ENCODE assay signal across 17 mouse cellular contexts in the genomic region with DNA sequence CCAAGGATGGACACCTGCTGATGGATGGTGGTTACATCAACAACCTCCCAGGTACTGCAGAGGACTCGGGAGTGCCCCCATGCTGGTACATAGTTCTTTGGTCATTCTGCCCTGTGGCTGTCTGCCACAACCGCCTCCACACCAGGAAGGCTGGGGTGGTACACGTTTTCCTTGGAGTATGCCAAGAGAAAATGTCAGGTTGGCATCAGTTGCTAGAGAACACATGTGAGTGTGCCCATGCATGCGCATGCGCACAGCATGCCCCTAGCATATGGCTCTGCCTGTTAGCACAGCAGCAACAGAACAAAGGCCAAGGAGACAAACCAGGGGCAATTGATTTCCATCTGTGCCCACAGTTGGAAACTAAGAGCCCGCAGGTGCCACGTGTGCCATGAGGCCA. TPM values are rescaled to one million over a fixed set of nuclear protein-coding genes. Genes with fewer than 3 reads are reported as not detected.
DNase-seq lines count a peak whose midpoint lies in the region; ATAC-seq and TF ChIP-seq lines count a peak whose summit lies in the region.
"Had no signal": no experiment of that assay in that cellular context is flagged by ENCODE, and none has a peak within 500 bp of the region (broad histone marks: within the 10 kb centered on the region; RNA-seq: fewer than 3 reads in every experiment).

No protein-coding gene starts in this region.

- no peak overlapping the region for H3K4me3 ChIP-seq in hindbrain, postnatal 0 days (ENCODE audit: low read length)
- no peak overlapping the region for H3K4me3 ChIP-seq in hindbrain, embryonic 10.5 days
- no peak overlapping the region for H3K4me3 ChIP-seq in layer of hippocampus, adult 2 months
- H3K4me3 ChIP-seq: embryonic facial prominence, embryonic 15.5 days; hindbrain, embryonic 15.5 days; kidney, embryonic 15.5 days; midbrain, embryonic 13.5 days; neural tube, embryonic 13.5 days had no signal

- DNase-seq in hindbrain, postnatal 0 days (ENCODE audit: low spot score) = peak; percentile 79
- DNase-seq in hindbrain, embryonic 10.5 days (ENCODE audit: low spot score) = no peak
- peak; percentile 71 for DNase-seq in cerebellum, adult 8-10 months
- DNase-seq in layer of hippocampus, adult 2 months (ENCODE audit: low spot score in 2 of 2) = peak; percentile 51 to 73
- peak; percentile 48 to 56 for DNase-seq in right cerebral cortex, postnatal 10 days (ENCODE audit: low spot score in 2 of 2)
- no peak for DNase-seq in ovary, adult 18-20 months (ENCODE audit: low spot score)
- DNase-seq in heart, postnatal 4 days = no peak
- DNase-seq: adrenal gland, postnatal 14 days; lung, embryonic 14.5 days had no signal

- H3K4me1 ChIP-seq in hindbrain, postnatal 0 days (ENCODE audit: insufficient read depth, low read length) = peaks cover 11% of the 10 kb centered on the region
- H3K4me1 ChIP-seq in hindbrain, embryonic 10.5 days (replicated peaks) = peaks cover 28% of the 10 kb centered on the region

- no peak overlapping the region for H3K9ac ChIP-seq in hindbrain, postnatal 0 days (replicated peaks; ENCODE audit: low read length)
- H3K9ac ChIP-seq: embryonic facial prominence, embryonic 15.5 days; hindbrain, embryonic 15.5 days; kidney, embryonic 15.5 days; lung, embryonic 14.5 days; midbrain, embryonic 13.5 days; neural tube, embryonic 13.5 days had no signal

- H3K27me3 ChIP-seq in hindbrain, postnatal 0 days (ENCODE audit: insufficient read depth, low read length) = no peaks in the 10 kb centered on the region
- no peaks in the 10 kb centered on the region for H3K27me3 ChIP-seq in hindbrain, embryonic 10.5 days (ENCODE audit: insufficient read depth, poor library complexity, severe bottlenecking)
- H3K27me3 ChIP-seq: embryonic facial prominence, embryonic 15.5 days; hindbrain, embryonic 15.5 days; kidney, embryonic 15.5 days; midbrain, embryonic 13.5 days; neural tube, embryonic 13.5 days had no signal

- ATAC-seq in hindbrain, postnatal 0 days = peak; percentile 18; the same call in 1 of the 2 replicates
- ATAC-seq: midbrain, embryonic 13.5 days had no signal

- no peak for TF ChIP-seq CTCF in hindbrain, postnatal 0 days (IDR thresholded peaks at IDR 0.05; ENCODE audit: low read depth)
- TF ChIP-seq CTCF in layer of hippocampus, adult 2 months (conservative IDR thresholded peaks at IDR 0.05) = no peak

- 64% methylated on average over 7 of the region's 7 CpGs for WGBS in hindbrain, postnatal 0 days
- 87% methylated on average over 7 of the region's 7 CpGs for WGBS in hindbrain, embryonic 10.5 days

- no peaks in the 10 kb centered on the region for H3K9me3 ChIP-seq in hindbrain, postnatal 0 days (ENCODE audit: low read length)
- H3K9me3 ChIP-seq in hindbrain, embryonic 10.5 days = no peaks in the 10 kb centered on the region
- H3K9me3 ChIP-seq: embryonic facial prominence, embryonic 15.5 days; hindbrain, embryonic 15.5 days; kidney, embryonic 15.5 days; midbrain, embryonic 13.5 days; neural tube, embryonic 13.5 days had no signal

- no peak overlapping the region for H3K27ac ChIP-seq in hindbrain, postnatal 0 days
- H3K27ac ChIP-seq in hindbrain, embryonic 10.5 days = no peak overlapping the region
- peak overlapping the region; percentile 69 for H3K27ac ChIP-seq in layer of hippocampus, adult 2 months
- H3K27ac ChIP-seq: embryonic facial prominence, embryonic 15.5 days; hindbrain, embryonic 15.5 days; kidney, embryonic 15.5 days; midbrain, embryonic 13.5 days; neural tube, embryonic 13.5 days; stomach, postnatal 0 days had no signal

- no peaks in the 10 kb centered on the region for H3K36me3 ChIP-seq in hindbrain, postnatal 0 days (ENCODE audit: insufficient read depth, low read length)
- H3K36me3 ChIP-seq in hindbrain, embryonic 10.5 days = peaks cover 5% of the 10 kb centered on the region; the same call in 1 of the 2 replicates
- H3K36me3 ChIP-seq: embryonic facial prominence, embryonic 15.5 days; hindbrain, embryonic 15.5 days; kidney, embryonic 15.5 days had no signal

- H3K4me2 ChIP-seq in hindbrain, postnatal 0 days (ENCODE audit: low read depth, low read length) = no peak overlapping the region
- H3K4me2 ChIP-seq: embryonic facial prominence, embryonic 15.5 days; hindbrain, embryonic 15.5 days; kidney, embryonic 15.5 days; lung, embryonic 14.5 days; midbrain, embryonic 13.5 days; neural tube, embryonic 13.5 days had no signal

RNA-seq across cellular contexts. Expression of a gene that starts 3.2 kb away (rescaled TPM):
- total RNA-seq in hindbrain, postnatal 0 days (2014; rRNA removed) = 254 and 279 TPM in 2 replicates
- 152 and 159 TPM in 2 replicates for polyA plus RNA-seq in hindbrain, postnatal 0 days (2015; fragmentation: Nextera tagmentation; extraction: Ambion mirVana)
- polyA plus RNA-seq in hindbrain, embryonic 10.5 days (2016; fragmentation: Nextera tagmentation; extraction: Ambion mirVana) = 72.2 and 89.0 TPM in 2 replicates
- total RNA-seq in layer of hippocampus, adult 2 months (2021) = 1,000 to 10,000 TPM in 1 of 2 experiments, 100 to 1,000 TPM in 1; 975 to 1,037 TPM
- total RNA-seq in heart, postnatal 4 days (2021) = 10 to 100 TPM; 45.8 to 47.8 TPM

RNA-seq across cellular contexts. Expression of a gene that starts 29.2 kb away (rescaled TPM):
- not detected in 2 replicates for total RNA-seq in hindbrain, postnatal 0 days (2014; rRNA removed)
- not detected in 2 replicates for polyA plus RNA-seq in hindbrain, postnatal 0 days (2015; fragmentation: Nextera tagmentation; extraction: Ambion mirVana)
- polyA plus RNA-seq in hindbrain, embryonic 10.5 days (2016; fragmentation: Nextera tagmentation; extraction: Ambion mirVana) = not detected in 2 replicates
- not detected for total RNA-seq in layer of hippocampus, adult 2 months (2021)
- not detected for total RNA-seq in heart, postnatal 4 days (2021)
- total RNA-seq: common myeloid progenitor, adult 5-6 weeks had no signal
- polyA plus RNA-seq: embryonic facial prominence, embryonic 15.5 days; limb, embryonic 11.5 days; lung, embryonic 14.5 days; midbrain, embryonic 13.5 days; neural tube, embryonic 13.5 days had no signal

RNA-seq across cellular contexts. Expression of a gene that starts 44.0 kb away (rescaled TPM):
- not detected in 2 replicates for total RNA-seq in hindbrain, postnatal 0 days (2014; rRNA removed)
- not detected in 2 replicates for polyA plus RNA-seq in hindbrain, postnatal 0 days (2015; fragmentation: Nextera tagmentation; extraction: Ambion mirVana)
- 0.22 and 0.38 TPM in 2 replicates for polyA plus RNA-seq in hindbrain, embryonic 10.5 days (2016; fragmentation: Nextera tagmentation; extraction: Ambion mirVana)
- total RNA-seq in layer of hippocampus, adult 2 months (2021) = not detected
- not detected for total RNA-seq in heart, postnatal 4 days (2021)
- total RNA-seq: adrenal gland, postnatal 14 days had no signal
- polyA plus RNA-seq: hindbrain, embryonic 15.5 days; neural tube, embryonic 13.5 days had no signal

Comparison
In these comparisons a context has a peak if more than half of its experiments do, and no peak if none do; other contexts are left out.
1. DNase-seq: peak in hindbrain, postnatal 0 days (single experiment), cerebellum, adult 8-10 months (single experiment), layer of hippocampus, adult 2 months (2 of 2) and right cerebral cortex, postnatal 10 days (2 of 2); none in hindbrain, embryonic 10.5 days (single experiment), ovary, adult 18-20 months (single experiment) and heart, postnatal 4 days (single experiment).